Mouse (Mus musculus) myocyte (in vitro differentiated cells): Measurements from ENCODE around the gene Emilin1. TPM values are rescaled to one million over a fixed set of nuclear protein-coding genes. Genes with fewer than 3 reads are reported as not detected.

ENCODE experiments used
- H3K27me3 ChIP-seq: one replicate; pipeline ENCODE4 v1.6.1; 2011; ENCODE audit not compliant: control insufficient read depth, insufficient read depth, insufficient read length
- H3K36me3 ChIP-seq: one replicate; pipeline ENCODE4 v1.6.1; 2011; ENCODE audit not compliant: control insufficient read depth, insufficient read depth
- H3K4me2 ChIP-seq: one replicate; pipeline ENCODE4 v1.6.1; 2011; ENCODE audit warnings: low read depth, control low read depth
- H3K4me3 ChIP-seq: one replicate; pipeline ENCODE4 v1.5.1; 2011; ENCODE audit warnings: mild to moderate bottlenecking, control low read depth, moderate library complexity
- H3K79me2 ChIP-seq: one replicate; pipeline ENCODE4 v1.6.1; 2011; ENCODE audit not compliant: control insufficient read depth, insufficient read depth
- H3ac ChIP-seq: one replicate; pipeline ENCODE4 v1.6.1; 2011; ENCODE audit not compliant: control insufficient read depth, insufficient read length
- CEBPB ChIP-seq: IDR thresholded peaks from 2 replicates; pipeline ENCODE4 v1.6.1; 2011; ENCODE audit warnings: mild to moderate bottlenecking, moderate library complexity; ENCODE audit not compliant: poor library complexity, insufficient read depth, severe bottlenecking
- E2F4 ChIP-seq: IDR thresholded peaks from one replicate; pipeline ENCODE4 v1.6.1; 2011; ENCODE audit warnings: mild to moderate bottlenecking, control low read depth, moderate library complexity; ENCODE audit not compliant: insufficient read depth
- MAX ChIP-seq: IDR thresholded peaks from one replicate; pipeline ENCODE4 v1.6.1; 2011; ENCODE audit warnings: low read depth, mild to moderate bottlenecking, control low read depth
- MYOD1 ChIP-seq, 3 experiments: IDR thresholded peaks; one replicate each; pipeline ENCODE4 v1.6.1; 2011; ENCODE audit warnings: control low read depth in 2 of 3, low read depth in 2 of 3, mild to moderate bottlenecking in 2 of 3, moderate library complexity in 1 of 3; ENCODE audit not compliant: insufficient read length in 2 of 3, control insufficient read depth in 1 of 3
- MYOG ChIP-seq, 3 experiments: IDR thresholded peaks; one replicate each; pipeline ENCODE4 v1.6.1; 2011; ENCODE audit warnings: control low read depth in 2 of 3, low read depth in 2 of 3, mild to moderate bottlenecking in 2 of 3; ENCODE audit not compliant: insufficient read length in 2 of 3, control insufficient read depth in 1 of 3, insufficient read depth in 1 of 3
- POLR2A ChIP-seq: IDR thresholded peaks from one replicate; pipeline ENCODE4 v1.6.1; 2011; ENCODE audit warnings: low read depth, mild to moderate bottlenecking, control low read depth, moderate library complexity; ENCODE audit not compliant: insufficient read length
- POLR2AphosphoS2 ChIP-seq: IDR thresholded peaks from one replicate; pipeline ENCODE4 v1.6.1; 2011; ENCODE audit warnings: low read depth, control low read depth; ENCODE audit not compliant: insufficient read length
- REST ChIP-seq: IDR thresholded peaks from one replicate; pipeline ENCODE4 v1.6.1; 2011; ENCODE audit warnings: mild to moderate bottlenecking, control low read depth, moderate library complexity; ENCODE audit not compliant: insufficient read depth, insufficient read length
- SRF ChIP-seq: IDR thresholded peaks from one replicate; pipeline ENCODE4 v1.6.1; 2011; ENCODE audit warnings: low read depth; ENCODE audit not compliant: control insufficient read depth, insufficient read length
- TCF12 ChIP-seq: IDR thresholded peaks from one replicate; pipeline ENCODE4 v1.6.1; 2011; ENCODE audit warnings: mild to moderate bottlenecking, control low read depth; ENCODE audit not compliant: poor library complexity, insufficient read depth, severe bottlenecking
- TCF3 ChIP-seq: IDR thresholded peaks from one replicate; pipeline ENCODE4 v1.6.1; 2011; ENCODE audit warnings: low read depth, control low read depth; ENCODE audit not compliant: insufficient read length
- USF1 ChIP-seq: IDR thresholded peaks from one replicate; pipeline ENCODE4 v1.6.1; 2011; ENCODE audit warnings: low read depth, mild to moderate bottlenecking, control low read depth, moderate library complexity
- polyA plus RNA-seq: library from polyadenylated mRNA; unstranded; fragments of >200 nt; fragmentation: generic; extraction: Trizol; gene quantifications from one replicate; pipeline ENCODE4 v1.2.1, GENCODE M21; 2012; ENCODE audit warnings: missing spikeins

The Emilin1 gene
- polyA plus RNA-seq, 1 experiment = 25.8 TPM

- no peaks in the 10 kb centered on the region for H3K27me3 ChIP-seq
- H3K79me2 ChIP-seq = no peaks in the 10 kb centered on the region
- no peaks in the 10 kb centered on the region for H3K36me3 ChIP-seq
- no peak overlapping the region for H3ac ChIP-seq
- H3K4me3 ChIP-seq = no peak overlapping the region
- no peak overlapping the region for H3K4me2 ChIP-seq
- TF ChIP-seq MYOD1 (IDR thresholded peaks at IDR 0.05; ENCODE audit: control insufficient read depth in 1 of 3, insufficient read length in 2 of 3, low read depth in 2 of 3) (no peak), POLR2AphosphoS2 (no peak), E2F4 (no peak), SRF (no peak), MAX (no peak), POLR2A (no peak), CEBPB (no peak), USF1 (no peak), REST (no peak)
These were observed 20.5 kb downstream of the Emilin1 start for GRCm38 (mm10) chr5:30933705-30934104.

GRCm38 (mm10) chr5:30934725-30935461 is 21.7 kb downstream of the Emilin1 start:
- Histone ChIP-seq H3K4me2 (no peak overlapping the region), H3K27me3 (no peaks in the 10 kb centered on the region), H3ac (no peak overlapping the region), H3K79me2 (no peaks in the 10 kb centered on the region), H3K36me3 (no peaks in the 10 kb centered on the region), H3K4me3 (no peak overlapping the region)
- TF ChIP-seq REST (no peak), POLR2AphosphoS2 (no peak), USF1 (no peak), MAX (no peak), MYOG (IDR thresholded peaks at IDR 0.05; ENCODE audit: control insufficient read depth in 1 of 3, insufficient read depth in 1 of 3, insufficient read length in 2 of 3, low read depth in 2 of 3) (no peak), E2F4 (no peak), MYOD1 (IDR thresholded peaks at IDR 0.05; ENCODE audit: control insufficient read depth in 1 of 3, insufficient read length in 2 of 3, low read depth in 2 of 3) (no peak), POLR2A (no peak), SRF (no peak), TCF12 (no peak), CEBPB (no peak), TCF3 (no peak)

- H3K4me3 ChIP-seq = no peak overlapping the region
- H3K27me3 ChIP-seq = no peaks in the 10 kb centered on the region
- H3ac ChIP-seq = no peak overlapping the region
- no peak overlapping the region for H3K4me2 ChIP-seq
- no peaks in the 10 kb centered on the region for H3K79me2 ChIP-seq
- no peaks in the 10 kb centered on the region for H3K36me3 ChIP-seq
- TF ChIP-seq TCF12 (no peak), REST (no peak), MYOG (IDR thresholded peaks at IDR 0.05; ENCODE audit: control insufficient read depth in 1 of 3, insufficient read depth in 1 of 3, insufficient read length in 2 of 3, low read depth in 2 of 3) (no peak), CEBPB (no peak), SRF (no peak), MAX (no peak)
These were observed 29.8 kb downstream of the Emilin1 start for GRCm38 (mm10) chr5:30943004-30943403.

- H3K27me3 ChIP-seq = no peaks in the 10 kb centered on the region
- no peak overlapping the region for H3ac ChIP-seq
- TF ChIP-seq REST (no peak), POLR2A (no peak), TCF12 (no peak), E2F4 (no peak), MYOD1 (IDR thresholded peaks at IDR 0.05; ENCODE audit: control insufficient read depth in 1 of 3, insufficient read length in 2 of 3, low read depth in 2 of 3) (no peak), MAX (no peak), TCF3 (no peak), SRF (no peak), POLR2AphosphoS2 (no peak), CEBPB (no peak)
- H3K36me3 ChIP-seq = no peaks in the 10 kb centered on the region
- peak overlapping the region; percentile 17 for H3K4me3 ChIP-seq
- no peaks in the 10 kb centered on the region for H3K79me2 ChIP-seq
- H3K4me2 ChIP-seq = peak overlapping the region; percentile 66
These were observed 31.1 kb downstream of the Emilin1 start for GRCm38 (mm10) chr5:30944344-30944743.

- Histone ChIP-seq H3K79me2 (no peaks in the 10 kb centered on the region), H3K27me3 (no peaks in the 10 kb centered on the region), H3K36me3 (no peaks in the 10 kb centered on the region), H3K4me3 (peak within 1 kb of the TSS; percentile 17), H3ac (no peak within 1 kb of the TSS), H3K4me2 (peak within 1 kb of the TSS; percentile 66)
- TF ChIP-seq CEBPB (no peak), MAX (no peak), TCF3 (no peak), MYOD1 (IDR thresholded peaks at IDR 0.05; ENCODE audit: control insufficient read depth in 1 of 3, insufficient read length in 2 of 3, low read depth in 2 of 3) (peak in 2 of 3 experiments; percentile 10 to 36), POLR2A (peak; percentile 30), USF1 (no peak), SRF (no peak), REST (no peak), TCF12 (no peak), MYOG (IDR thresholded peaks at IDR 0.05; ENCODE audit: control insufficient read depth in 1 of 3, insufficient read depth in 1 of 3, insufficient read length in 2 of 3, low read depth in 2 of 3) (peak in 1 of 3 experiments; percentile 52), E2F4 (no peak), POLR2AphosphoS2 (no peak)
These were observed 32.0 kb downstream of the Emilin1 start, which contains the start of gene Cgref1 for GRCm38 (mm10) chr5:30944956-30945781. Gene Cgref1, minus strand, starts transcription at chr5:30945591.
